Mouse (Mus musculus) embryo, embryonic 11.5 days (tissue): ENCODE data around the gene Ankrd44.

Experiments used
- DNase-seq: peaks from one replicate; pipeline ENCODE4 v3.0.0-alpha.2; 2012; ENCODE audit warnings: low read depth, low spot score

Gene Ankrd44

DNA sequence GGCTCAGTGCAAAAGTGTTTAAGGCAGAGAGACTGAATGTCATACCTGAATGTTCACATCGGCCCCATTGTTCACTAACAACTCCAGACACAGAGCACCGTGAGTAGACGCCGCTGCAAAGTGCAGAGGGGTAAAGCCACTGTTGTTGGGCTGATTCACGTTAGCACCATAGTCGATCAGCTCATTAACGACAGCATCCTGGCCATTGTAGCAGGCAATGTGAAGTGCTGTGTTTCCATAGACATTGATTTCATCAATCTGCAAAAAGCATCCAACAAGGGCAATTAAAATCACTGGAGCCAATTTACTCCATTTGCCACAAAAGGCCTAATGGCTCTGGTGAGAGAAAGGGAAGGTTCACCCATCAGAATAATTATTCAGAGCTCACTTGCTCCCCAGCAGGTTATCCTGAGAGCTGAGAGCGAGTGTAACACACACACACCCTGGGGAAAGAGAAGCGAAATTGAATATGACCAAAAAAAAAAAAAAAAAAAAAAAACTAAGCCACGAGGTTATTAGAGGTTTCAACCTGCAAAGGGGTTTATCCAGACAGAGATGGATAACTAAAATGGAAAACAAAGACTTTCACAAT, 163.9 kb downstream of the Ankrd44 start:
- no peak for DNase-seq

DNA sequence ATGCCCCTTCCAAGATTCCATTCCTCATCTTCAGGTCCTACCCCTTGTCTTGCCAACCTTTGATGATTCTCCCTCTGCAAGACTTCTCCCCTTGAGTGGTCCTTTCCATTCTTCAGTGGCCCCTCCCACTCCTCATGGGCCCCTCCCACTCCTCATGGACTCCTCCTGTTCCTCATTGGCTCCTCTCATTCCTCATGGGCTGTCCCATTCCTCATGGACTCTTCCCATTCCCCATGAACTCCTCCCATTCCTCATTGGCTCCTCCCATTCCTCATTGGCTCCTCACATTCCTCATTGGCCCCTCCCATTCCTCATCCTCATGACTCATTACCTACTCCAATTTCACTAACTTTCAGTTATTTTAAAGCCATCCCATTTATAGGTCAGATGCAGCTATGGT, 166.3 kb downstream of the Ankrd44 start:
- DNase-seq: no peak

DNA sequence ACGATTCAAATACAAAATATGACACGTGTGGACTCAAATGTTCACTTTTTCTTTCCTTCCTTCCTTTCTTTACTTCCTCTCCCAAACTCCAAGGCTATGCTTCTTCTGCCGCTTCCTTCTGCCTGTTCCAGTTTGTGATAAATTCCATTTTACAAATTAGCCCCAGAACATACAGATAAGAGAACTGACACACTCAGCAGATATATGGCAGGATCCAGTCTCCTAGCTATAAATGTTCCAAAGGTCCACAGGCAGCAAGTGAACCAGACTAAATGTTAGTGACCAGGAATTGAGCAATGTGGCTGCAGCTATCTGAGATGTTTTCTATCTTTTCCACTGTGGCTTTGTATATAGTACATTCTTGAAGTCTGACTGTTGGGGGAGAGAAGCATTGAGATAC, 168.9 kb downstream of the Ankrd44 start:
- DNase-seq: no peak

DNA sequence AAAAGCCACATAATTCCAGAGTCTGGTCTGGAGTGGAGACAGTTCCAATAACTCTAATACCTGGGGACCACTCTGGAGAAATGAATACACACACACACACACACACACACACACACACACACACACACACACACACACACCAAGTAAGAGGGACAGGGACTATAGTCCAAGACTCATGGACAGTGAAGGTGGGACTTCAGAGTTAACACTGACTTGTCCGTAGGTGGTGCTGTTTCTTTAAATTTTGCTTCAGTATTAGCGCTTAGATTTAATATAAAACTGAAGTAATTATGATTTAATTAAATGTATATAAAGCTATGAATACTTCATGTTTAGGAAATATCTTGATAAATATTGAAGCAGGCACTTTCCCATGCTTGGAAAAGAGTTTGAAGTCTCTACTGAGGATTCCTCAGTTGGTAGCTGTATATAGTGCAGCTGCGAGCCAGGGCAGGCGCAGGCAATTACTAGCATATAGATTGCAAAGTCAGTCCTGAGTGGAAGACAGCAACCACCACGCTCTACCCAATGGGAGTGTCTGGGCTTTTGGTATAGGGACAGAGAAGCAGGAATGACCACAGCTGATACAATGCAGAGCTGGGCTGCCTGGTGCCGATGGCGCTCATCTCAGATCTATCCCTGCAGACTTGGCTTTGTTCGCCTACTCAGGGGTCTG, 170.4 kb downstream of the Ankrd44 start:
- no peak for DNase-seq

DNA sequence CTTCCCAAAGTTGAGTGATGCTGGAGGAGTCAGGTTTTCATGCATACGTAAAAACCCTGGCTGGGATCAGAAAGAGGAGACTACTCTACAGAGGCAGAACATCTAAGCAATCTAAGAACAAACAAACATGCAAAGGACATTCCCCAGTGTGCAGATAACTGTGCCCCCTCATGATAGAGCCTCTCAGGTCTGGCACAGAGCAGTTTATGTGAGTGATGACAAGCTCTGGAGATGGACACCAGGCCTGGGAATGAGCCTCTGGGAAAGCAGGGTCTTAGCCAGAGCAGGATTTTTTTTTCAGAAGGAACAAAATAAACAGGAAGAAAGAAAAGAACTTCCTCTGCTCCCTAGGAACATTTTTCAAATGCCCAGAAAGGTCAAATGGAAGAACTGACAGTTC, 176.2 kb downstream of the Ankrd44 start:
- no peak for DNase-seq

DNA sequence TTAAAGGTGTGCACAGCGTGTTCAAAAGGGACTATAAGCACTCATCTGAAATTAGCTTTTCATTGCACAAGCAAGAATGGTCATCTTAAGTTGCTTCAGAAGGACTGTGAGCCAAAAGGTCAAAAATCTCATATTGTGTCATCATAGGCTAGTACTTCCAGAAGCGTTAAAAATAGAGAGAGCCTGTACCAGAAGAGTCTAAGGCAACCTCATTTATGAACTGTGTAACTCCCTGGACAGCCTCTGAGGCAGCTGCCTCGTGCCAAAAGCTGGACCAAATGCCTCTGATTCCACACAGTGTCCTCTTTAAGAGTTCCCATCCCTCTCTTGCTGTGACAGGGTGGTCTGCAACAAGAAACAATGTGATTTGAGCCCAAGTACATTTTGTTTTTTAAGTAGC, 176.7 kb downstream of the Ankrd44 start:
- DNase-seq: no peak

DNA sequence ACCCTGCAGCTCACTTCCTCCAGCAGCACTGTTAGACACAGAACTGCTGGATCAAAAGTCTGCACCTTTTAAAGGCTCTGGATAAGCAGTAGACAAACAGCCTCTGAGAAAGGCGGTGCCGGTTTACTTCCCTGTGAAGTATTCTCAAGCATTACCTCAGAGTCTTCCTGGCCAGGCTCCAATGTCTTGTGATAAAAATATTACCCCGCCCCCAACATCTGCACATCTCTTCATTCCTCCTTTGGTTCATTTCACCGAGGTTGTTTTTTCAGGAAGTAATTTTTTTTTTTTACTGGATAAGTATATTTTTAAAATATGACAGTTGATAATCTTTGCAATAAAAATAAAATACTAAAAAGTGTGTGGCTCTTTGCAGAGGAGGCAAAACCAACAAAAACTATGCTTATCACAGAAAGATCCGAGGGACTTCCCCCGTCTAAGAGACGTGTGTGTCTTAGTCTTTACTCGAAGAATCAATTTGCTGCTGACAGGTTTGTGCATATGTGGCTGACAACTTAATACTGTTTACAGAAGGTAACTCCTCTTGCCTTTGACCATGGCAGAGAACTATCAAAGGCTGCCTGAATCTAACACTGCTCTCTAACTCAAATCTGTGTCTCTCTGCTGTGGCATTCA, 178.3 kb downstream of the Ankrd44 start:
- DNase-seq: no peak

DNA sequence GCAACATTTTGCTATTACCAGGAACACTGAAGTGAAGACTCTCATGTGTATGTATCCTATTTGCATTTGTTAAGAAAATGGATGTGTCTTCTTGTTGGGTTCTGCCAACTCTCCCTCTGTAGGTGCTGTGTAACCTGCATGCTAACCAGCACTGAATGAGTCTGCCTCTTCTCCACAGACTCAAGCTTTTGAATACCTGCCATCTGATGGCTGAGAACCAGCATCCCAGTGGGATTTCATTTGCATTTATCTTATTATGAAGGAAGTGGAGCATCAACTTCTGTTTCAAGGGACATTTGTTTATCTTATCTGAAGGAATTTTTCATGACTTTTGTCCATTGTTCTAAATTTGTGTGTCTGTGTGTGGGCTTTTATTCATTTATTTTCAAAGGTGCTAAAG, 180.5 kb downstream of the Ankrd44 start:
- DNase-seq: no peak

DNA sequence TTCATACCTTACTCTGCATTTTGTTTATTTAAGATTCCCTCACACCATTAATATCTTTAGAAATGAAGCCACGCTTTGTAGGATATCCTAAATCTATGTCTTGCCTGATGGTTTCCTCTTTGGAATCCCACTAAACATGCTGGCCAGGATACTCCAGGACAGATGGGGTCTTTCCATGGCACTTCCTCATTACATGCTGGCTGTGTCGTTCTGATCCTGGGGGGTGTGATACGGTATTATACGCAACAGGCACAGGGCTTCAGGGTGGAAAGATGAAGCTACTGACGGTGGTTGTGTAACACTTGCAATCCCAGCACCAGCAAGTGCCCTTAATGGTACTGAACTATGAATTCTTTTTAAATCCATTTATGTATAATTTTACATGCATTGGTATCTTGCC, 182.0 kb downstream of the Ankrd44 start:
- DNase-seq: no peak

DNA sequence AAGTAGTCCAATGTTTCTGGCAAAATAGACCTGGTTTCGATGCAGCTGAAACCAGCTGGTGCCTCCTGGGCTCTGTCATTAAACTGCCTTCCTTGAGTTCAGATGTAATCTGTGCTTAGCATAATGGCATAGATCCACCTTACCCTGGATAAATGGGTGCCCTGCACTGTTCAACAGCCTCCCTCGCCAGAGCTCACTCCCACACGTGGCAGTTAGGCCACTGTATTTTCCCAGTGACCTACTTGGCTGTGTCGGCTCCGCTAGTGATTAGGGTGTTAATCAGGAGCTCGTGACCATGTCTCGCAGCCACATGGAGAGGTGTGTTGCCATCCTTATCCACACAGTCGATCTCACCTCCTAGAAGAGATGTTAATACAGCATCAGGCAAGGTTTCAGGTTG, 183.1 kb downstream of the Ankrd44 start:
- DNase-seq: no peak

DNA sequence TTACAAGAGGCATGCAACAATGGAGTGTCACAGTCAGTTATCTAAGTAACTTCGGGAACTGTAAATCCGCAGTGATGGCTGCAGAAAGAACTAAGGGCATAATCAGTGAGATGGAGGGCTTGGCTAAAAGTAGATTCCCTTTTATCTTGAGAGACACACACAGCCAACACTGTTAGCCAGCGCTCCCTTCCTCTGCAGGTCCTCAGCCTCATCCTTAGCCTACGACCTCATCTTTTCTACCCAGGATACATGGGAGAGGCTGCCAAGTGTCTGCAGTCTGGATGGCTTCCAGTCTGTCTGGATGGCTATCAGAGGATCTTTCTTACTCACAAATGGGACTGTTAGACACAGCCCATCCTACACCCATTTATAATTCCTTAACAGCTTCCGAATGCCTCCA, 185.3 kb downstream of the Ankrd44 start:
- no peak for DNase-seq

DNA sequence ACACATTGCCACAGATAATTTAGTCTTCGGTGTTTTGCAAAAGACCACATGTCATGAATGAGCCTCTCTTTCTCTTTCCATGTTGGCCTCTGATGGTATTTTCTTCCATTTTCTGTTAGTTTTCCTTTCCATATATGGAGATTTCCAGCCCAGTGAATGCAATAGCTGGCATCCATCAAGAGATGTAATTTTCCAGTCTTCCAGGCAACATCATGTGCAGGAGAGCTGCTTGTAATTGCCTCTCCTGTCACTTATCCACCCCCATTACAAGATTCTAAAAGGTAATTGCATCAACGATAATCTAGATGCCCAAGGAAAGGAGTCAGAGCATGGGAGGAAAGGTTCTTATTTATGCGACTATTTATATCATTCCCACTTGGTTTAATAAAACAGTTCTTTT, 188.7 kb downstream of the Ankrd44 start:
- no peak for DNase-seq

DNA sequence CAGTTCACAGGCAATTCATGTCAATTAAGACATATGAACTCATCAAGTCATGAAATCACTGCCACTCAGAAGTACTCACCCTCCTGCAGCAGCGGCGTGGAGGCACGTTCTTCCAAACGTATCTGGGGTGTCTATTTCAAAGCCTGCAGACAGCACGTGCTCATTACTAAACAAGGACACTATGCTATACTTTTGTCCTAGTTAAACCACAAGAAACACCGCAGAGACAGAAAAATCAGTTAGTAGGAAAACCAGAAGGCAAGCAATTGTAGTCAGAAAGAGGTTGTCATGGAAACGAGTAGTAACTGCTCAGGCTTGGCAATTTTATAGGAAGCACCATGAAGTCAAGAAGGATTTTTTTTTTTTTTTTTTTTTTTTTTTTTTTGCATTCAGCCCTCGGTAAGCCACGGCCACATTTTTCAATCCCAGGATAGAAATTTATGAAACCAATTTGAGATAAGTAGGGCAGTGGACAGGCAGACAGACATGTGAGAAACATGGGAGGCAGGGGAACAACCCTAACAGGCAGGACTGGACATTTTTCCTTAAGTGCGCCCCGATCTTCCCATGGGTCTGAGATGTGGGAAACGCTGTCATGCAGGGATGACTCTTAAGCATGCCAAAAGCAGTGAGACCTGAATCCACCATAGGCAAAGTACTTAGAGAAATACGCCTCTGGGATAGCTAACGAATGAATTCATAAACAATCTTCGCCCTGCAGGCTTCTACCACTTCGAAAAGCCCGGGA, 191.1 kb downstream of the Ankrd44 start:
- no peak for DNase-seq

DNA sequence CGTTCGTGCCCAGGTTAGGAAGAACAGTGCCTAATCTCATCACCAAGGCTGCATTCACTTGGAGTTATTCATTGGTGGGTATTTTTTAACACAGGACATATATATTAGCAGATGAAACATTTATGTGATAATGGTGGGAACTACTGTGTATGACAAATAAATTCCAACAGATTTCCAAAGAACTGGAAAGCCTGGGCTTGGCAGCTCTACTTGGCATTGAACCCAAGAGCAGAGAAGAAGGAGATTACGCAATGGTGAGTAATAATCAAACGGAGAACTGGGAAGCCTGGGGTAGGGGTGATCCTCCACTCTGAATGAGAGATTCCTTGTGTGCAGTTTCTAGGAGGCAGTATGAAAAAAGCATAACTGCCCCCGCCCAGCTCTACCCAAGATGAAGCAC, 196.9 kb downstream of the Ankrd44 start:
- no peak for DNase-seq

DNA sequence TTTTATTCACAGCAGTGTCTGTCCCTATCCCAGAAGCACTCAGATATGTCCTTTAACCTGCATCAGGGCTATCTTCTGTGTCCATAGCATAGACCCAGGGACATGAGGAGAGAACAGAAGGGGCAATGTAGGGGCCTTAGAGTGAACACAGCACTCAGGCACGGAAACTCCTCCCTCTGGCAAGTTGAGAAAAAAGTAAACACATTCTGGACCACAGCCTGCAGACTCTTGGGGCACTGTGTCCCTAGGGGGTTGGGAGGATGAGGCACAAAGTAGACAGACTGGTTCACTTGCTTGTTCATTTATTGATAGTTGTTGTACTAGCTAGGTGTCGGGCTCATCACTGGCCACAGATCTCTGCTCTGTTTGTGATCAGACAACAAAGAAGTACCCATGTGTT, 199.6 kb downstream of the Ankrd44 start:
- no peak for DNase-seq

DNA sequence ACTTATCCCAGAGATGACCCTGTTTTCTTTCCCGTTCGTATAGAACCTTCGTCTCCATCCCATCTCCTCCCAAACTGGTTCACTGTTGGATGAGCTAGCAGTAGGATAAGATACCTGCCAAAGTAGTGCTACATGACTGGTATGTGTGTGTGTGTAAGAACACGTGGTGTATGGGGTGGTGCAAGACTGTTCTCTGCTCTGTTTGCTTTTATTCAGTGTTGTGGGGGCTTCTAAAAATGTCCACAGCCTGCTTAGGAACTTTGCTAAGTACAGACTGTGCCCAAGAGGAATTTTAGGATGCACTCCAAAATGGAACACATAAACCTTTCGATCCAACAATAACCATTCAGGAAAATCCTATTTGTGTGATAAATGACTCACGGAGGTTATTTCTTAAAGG, 209.3 kb downstream of the Ankrd44 start:
- DNase-seq: no peak

DNA sequence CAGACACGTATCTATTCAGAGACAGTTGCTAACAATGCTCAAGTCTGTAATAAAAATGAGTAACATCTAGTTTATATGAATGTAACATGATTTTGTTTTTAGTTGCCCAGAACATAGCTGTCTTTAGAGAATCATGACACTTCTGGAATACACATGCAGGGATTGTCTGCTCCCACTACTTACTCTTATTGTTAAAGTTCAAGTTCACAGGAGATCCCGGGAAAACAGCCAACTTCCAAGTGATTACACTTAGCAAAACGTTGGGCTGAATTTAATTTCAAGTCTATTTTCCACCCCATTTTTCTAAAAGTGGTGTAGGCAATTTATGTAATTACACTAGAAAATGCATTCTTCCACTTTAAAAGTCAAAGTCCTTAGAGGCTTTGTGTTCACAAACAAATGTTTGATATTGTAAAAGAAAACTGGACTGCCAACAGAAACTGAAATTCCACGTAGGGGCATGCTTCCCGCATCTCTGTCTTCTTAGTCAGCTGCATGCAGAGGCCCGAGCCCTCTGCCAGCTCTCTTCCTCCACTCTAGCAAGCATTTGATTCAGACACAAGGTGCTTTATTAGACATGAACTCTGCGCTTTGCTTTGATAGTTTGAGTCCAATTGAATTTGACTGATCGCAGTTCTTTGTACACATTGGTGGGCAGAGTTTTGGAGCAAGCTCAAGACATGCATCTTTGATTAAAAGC, 211.0 kb downstream of the Ankrd44 start:
- DNase-seq: no peak

DNA sequence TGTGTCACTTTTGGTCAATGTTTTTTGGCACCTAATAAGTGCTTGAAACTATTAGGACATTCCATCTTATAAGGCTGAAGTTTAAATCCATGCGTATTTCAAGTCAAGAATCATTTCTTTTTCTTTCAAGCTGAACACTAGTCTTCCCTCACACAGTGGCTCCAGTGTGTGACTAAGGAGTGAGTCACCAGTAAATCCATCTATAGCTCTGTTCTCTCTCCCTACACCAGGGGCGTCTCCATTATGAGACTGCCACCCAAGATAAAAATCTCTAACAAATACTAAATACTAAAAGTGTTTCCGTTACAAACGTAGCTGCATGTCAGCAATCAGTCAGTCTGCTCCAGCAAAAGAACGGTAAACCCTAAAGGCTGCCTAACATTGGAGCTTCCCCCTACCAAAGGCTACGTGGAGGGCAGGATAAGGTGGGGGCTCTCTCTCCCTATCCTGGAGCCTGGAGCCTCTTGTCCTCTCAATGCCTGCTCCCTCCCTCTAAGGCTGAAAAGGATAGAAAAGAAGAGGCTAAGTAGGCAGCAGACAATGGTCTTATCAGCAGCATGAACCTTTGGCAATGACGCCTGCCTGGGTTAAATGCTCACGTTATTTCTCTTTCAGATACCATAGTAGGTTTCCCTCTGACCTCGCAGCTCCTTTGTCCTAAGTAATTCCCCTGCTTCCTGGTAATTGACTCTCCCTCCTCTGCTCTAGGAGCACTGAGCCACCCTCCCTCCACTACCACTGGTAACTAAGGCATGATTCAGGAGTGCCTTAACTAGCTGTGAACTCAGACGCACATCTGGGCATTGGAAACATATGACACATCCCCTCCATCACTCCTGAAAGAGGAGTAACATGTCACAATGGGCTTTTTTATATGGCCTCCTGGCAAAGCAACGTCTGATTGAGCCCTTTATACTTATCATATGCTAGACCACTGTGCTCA, 212.7 kb downstream of the Ankrd44 start:
- DNase-seq: no peak

DNA sequence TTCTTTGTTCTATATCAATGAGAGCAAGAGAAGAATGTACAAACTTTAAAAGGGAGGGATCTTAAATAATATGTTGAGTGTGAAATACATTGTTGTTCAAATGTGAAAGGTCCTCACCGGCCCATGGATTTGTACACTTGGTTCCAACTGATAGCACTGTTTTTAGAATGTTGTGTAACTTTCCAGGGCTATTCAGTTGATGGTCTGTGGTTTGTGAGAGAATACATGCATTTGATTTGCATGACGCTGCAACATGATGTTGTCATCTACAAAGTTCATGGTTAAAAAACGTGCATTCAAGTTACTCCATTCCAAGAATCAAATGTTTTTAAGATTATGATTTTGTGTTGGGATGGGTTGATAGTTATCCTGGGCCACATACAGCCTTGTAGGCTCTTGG, 214.6 kb downstream of the Ankrd44 start:
- DNase-seq: no peak

DNA sequence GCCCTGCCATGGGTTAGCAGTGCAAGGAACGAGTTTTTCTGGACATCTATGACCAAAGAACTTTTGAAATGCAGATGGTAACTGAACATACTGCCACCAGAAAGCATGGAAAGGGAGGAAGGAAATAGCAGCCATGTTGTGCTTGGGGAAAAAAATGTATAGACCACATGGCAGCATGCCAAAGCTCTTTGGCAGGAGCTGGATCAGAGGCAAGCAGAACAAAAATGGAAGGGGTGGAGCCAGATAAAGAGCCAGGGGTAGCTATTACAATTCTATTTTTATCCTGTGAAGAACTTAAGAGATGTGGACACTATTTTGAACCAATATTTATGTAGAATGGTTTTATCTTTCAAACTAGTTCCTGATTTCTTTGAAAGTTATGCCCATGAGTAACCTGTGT, 215.6 kb downstream of the Ankrd44 start:
- no peak for DNase-seq
